Mouse (Mus musculus): ENCODE measurements at regions not wholly inside any gene's neighbourhood (a gene's known extent, or its start where the extent isn't known, plus 50 kb on each side); places are given as distances from the start of the nearest gene placed in this dataset.
A peak's percentile ranks its signal among the peaks of the same experiment; 100 is the strongest.

GRCm38 (mm10) chr6:11796361-11796760 lies 110.9 kb downstream of the Ndufa4 start:
- H3K4me3 ChIP-seq: no peak overlapping the region
- H3K27ac ChIP-seq: no peak overlapping the region
- intact Hi-C loops (cut with DNase I): loop anchor here (10.0 kb wide), 2 partner anchors 328 to 468 kb away; no protein-coding TSS in a partner anchor
- TF ChIP-seq CTCF (IDR thresholded peaks at IDR 0.05): no peak
- DNase-seq (ENCODE audit: extremely low spot score in 1 of 2, low spot score in 2 of 2): no peak

GRCm38 (mm10) chr6:11793366-11793765 lies 113.9 kb downstream of the Ndufa4 start:
- no peak overlapping the region for H3K27ac ChIP-seq
- H3K4me3 ChIP-seq: peak overlapping the region; percentile 27; the same call in 1 of the 2 replicates
- TF ChIP-seq CTCF (IDR thresholded peaks at IDR 0.05): peak; percentile 82
- peak; percentile 35 to 51 for DNase-seq (ENCODE audit: extremely low spot score in 1 of 2, low spot score in 2 of 2)
- intact Hi-C loops (cut with DNase I): loop anchor here (10.0 kb wide), 2 partner anchors 331 to 471 kb away; no protein-coding TSS in a partner anchor

- Histone ChIP-seq H3K4me3 (no peak overlapping the region), H3K27ac (no peak overlapping the region)
- no peak for TF ChIP-seq CTCF (IDR thresholded peaks at IDR 0.05)
- no peak for DNase-seq (ENCODE audit: extremely low spot score in 1 of 2, low spot score in 2 of 2)
- intact Hi-C loops (cut with DNase I): loop anchor here (10.0 kb wide), 2 partner anchors 333 to 473 kb away; no protein-coding TSS in a partner anchor
These were observed 115.1 kb downstream of the Ndufa4 start for GRCm38 (mm10) chr6:11792186-11792585.

GRCm38 (mm10) chr6:11791056-11791455 lies 116.2 kb downstream of the Ndufa4 start:
- DNase-seq (ENCODE audit: extremely low spot score in 1 of 2, low spot score in 2 of 2): no peak
- H3K27ac ChIP-seq: no peak overlapping the region
- H3K4me3 ChIP-seq: no peak overlapping the region
- intact Hi-C loops (cut with DNase I): loop anchor here (10.0 kb wide), 2 partner anchors 334 to 474 kb away; no protein-coding TSS in a partner anchor
- no peak for TF ChIP-seq CTCF (IDR thresholded peaks at IDR 0.05)

GRCm38 (mm10) chr6:11773992-11774391 lies 133.3 kb downstream of the Ndufa4 start:
- intact Hi-C loops (cut with DNase I): no loop called here
- no peak overlapping the region for H3K4me3 ChIP-seq
- TF ChIP-seq CTCF (IDR thresholded peaks at IDR 0.05): no peak
- no peak for DNase-seq (ENCODE audit: extremely low spot score in 1 of 2, low spot score in 2 of 2)
- no peak overlapping the region for H3K27ac ChIP-seq

GRCm38 (mm10) chr6:11762912-11763311 lies 144.4 kb downstream of the Ndufa4 start:
- Histone ChIP-seq H3K27ac (no peak overlapping the region), H3K4me3 (no peak overlapping the region)
- intact Hi-C loops (cut with DNase I): no loop called here
- no peak for TF ChIP-seq CTCF (IDR thresholded peaks at IDR 0.05)
- no peak for DNase-seq (ENCODE audit: extremely low spot score in 1 of 2, low spot score in 2 of 2)

- H3K4me3 ChIP-seq: no peak overlapping the region
- no peak overlapping the region for H3K27ac ChIP-seq
- intact Hi-C loops (cut with DNase I): no loop called here
- no peak for DNase-seq (ENCODE audit: extremely low spot score in 1 of 2, low spot score in 2 of 2)
- TF ChIP-seq CTCF (IDR thresholded peaks at IDR 0.05): no peak
These were observed 169.6 kb downstream of the Ndufa4 start for GRCm38 (mm10) chr6:11737667-11738066.

- Histone ChIP-seq H3K4me3 (no peak overlapping the region), H3K27ac (no peak overlapping the region)
- TF ChIP-seq CTCF (IDR thresholded peaks at IDR 0.05): no peak
- intact Hi-C loops (cut with DNase I): no loop called here
- no peak for DNase-seq (ENCODE audit: extremely low spot score in 1 of 2, low spot score in 2 of 2)
These were observed 176.2 kb downstream of the Ndufa4 start for GRCm38 (mm10) chr6:11731126-11731525.

- TF ChIP-seq CTCF (IDR thresholded peaks at IDR 0.05): no peak
- no peak overlapping the region for H3K27ac ChIP-seq
- no peak overlapping the region for H3K4me3 ChIP-seq
- intact Hi-C loops (cut with DNase I): no loop called here
- no peak for DNase-seq (ENCODE audit: extremely low spot score in 1 of 2, low spot score in 2 of 2)
These were observed 176.6 kb downstream of the Ndufa4 start for GRCm38 (mm10) chr6:11730667-11731066.

- no peak overlapping the region for H3K27ac ChIP-seq
- intact Hi-C loops (cut with DNase I): no loop called here
- H3K4me3 ChIP-seq: no peak overlapping the region
- no peak for DNase-seq (ENCODE audit: extremely low spot score in 1 of 2, low spot score in 2 of 2)
- TF ChIP-seq CTCF (IDR thresholded peaks at IDR 0.05): no peak
These were observed 179.5 kb downstream of the Ndufa4 start for GRCm38 (mm10) chr6:11727806-11728205.

- Histone ChIP-seq H3K4me3 (no peak overlapping the region), H3K27ac (no peak overlapping the region)
- no peak for TF ChIP-seq CTCF (IDR thresholded peaks at IDR 0.05)
- intact Hi-C loops (cut with DNase I): no loop called here
- DNase-seq (ENCODE audit: extremely low spot score in 1 of 2, low spot score in 2 of 2): no peak
These were observed 179.9 kb downstream of the Ndufa4 start for GRCm38 (mm10) chr6:11727370-11727769.

GRCm38 (mm10) chr6:11723519-11723918 lies 183.8 kb downstream of the Ndufa4 start:
- intact Hi-C loops (cut with DNase I): no loop called here

GRCm38 (mm10) chr6:11720274-11720673 lies 187.0 kb downstream of the Ndufa4 start:
- TF ChIP-seq CTCF (IDR thresholded peaks at IDR 0.05): no peak
- H3K27ac ChIP-seq: no peak overlapping the region
- no peak overlapping the region for H3K4me3 ChIP-seq
- intact Hi-C loops (cut with DNase I): no loop called here
- no peak for DNase-seq (ENCODE audit: extremely low spot score in 1 of 2, low spot score in 2 of 2)

More at GRCm38 (mm10) chr6:11723519-11723918, 183.8 kb downstream of the Ndufa4 start:
- DNase-seq (ENCODE audit: extremely low spot score in 1 of 2, low spot score in 2 of 2): no peak
- TF ChIP-seq CTCF (IDR thresholded peaks at IDR 0.05): no peak
- H3K27ac ChIP-seq: no peak overlapping the region
- H3K4me3 ChIP-seq: no peak overlapping the region
